Mouse (Mus musculus): ENCODE measurements around the gene Dcaf1. TPM values are rescaled to one million over a fixed set of nuclear protein-coding genes. Genes with fewer than 3 reads are reported as not detected.
A peak's percentile ranks its signal among the peaks of the same experiment; 100 is the strongest.

The Dcaf1 gene
- polyA plus RNA-seq, 1 experiment from 2014 or later: 22.6 TPM

- peak overlapping the region; percentile 87 for H3K4me3 ChIP-seq
- WGBS: 56% methylated on average over 8 of the region's 8 CpGs
- no peak for ATAC-seq (ENCODE audit: insufficient number of reproducible peaks, low FRiP score)
- peak overlapping the region; percentile 92 for H3K9ac ChIP-seq
- peak overlapping the region; percentile 70 for H3K4me2 ChIP-seq
- no peaks in the 10 kb centered on the region for H3K9me3 ChIP-seq (replicated peaks)
- no peaks in the 10 kb centered on the region for H3K27me3 ChIP-seq (replicated peaks)
- peaks cover 29% of the 10 kb centered on the region for H3K4me1 ChIP-seq (replicated peaks)
- peaks cover 23% of the 10 kb centered on the region for H3K36me3 ChIP-seq
- H3K27ac ChIP-seq (ENCODE audit: poor library complexity, severe bottlenecking): no peak overlapping the region
Measured at GRCm38 (mm10) chr9:106890496-106891240, 69.0 kb downstream of the Dcaf1 start.

DNA sequence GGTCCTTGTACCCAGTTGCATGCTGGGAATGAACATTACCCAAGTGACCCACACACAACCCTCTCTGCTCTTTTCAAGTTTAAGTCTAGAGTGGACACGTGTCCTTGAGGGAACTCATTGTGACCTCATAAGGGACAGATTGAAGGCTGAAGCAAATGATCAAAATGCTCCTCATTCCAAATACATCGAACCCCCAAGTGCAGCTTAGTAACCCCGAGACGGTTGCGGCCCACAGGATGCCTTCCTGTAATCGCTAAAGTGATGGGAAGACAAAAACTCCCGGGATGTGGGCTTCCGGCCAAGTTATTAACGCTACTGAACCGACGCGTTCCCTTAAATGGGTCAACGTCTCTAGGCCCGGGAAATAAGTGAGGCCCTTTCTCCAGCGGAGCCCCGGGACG lies 69.7 kb downstream of the Dcaf1 start:
- ATAC-seq (ENCODE audit: insufficient number of reproducible peaks, low FRiP score): no peak
- WGBS: under 1% methylated on average over 17 of the region's 17 CpGs

DNA sequence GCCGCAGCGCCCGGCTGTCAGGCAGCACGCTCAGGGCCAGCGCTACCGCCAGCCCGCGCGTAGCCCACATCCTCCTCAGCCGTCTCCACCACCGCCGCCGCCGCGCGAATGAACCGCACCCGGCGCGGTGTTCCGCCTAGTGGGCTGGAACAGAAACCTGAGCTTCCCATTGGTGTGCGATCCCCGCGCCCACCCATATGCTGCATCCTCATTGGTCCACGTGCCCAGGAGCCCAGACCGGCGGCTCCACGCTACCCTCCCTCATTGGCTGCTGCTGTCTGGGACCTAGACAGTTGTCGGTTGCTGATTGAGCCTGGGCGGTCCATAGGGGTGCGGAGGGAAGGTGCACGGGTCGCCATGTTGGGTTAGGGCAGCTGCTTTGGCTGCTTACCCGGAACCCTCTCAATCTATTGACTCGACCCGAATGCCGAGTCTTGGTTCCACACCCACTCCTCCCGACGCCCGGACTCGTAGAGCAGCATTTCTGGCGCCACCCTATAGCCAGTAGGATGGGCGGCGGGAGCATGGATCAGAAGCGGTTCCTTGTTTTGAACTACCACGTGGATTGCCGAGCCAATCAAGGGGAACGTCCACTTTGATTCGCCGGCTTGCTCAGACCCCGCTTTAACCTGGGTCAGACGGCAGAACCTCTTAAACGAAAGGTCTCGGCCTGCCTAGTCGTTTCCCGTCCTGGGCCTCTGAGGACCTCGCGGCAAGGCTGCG lies 70.3 kb downstream of the Dcaf1 start, which contains the start of gene Manf:
Gene Manf, minus strand, starts transcription at position 151 of the 723 bp plus-strand sequence.
- peaks cover 25% of the 10 kb centered on the region for H3K4me1 ChIP-seq (replicated peaks)
- H3K4me3 ChIP-seq: peak within 1 kb of the TSS; percentile 87
- no peaks in the 10 kb centered on the region for H3K9me3 ChIP-seq (replicated peaks)
- peak within 1 kb of the TSS; percentile 70 for H3K4me2 ChIP-seq
- ATAC-seq (ENCODE audit: insufficient number of reproducible peaks, low FRiP score): peak; percentile 98
- under 1% methylated on average over 59 of the region's 59 CpGs for WGBS
- H3K36me3 ChIP-seq: peaks cover 23% of the 10 kb centered on the region
- H3K27me3 ChIP-seq (replicated peaks): no peaks in the 10 kb centered on the region
- peak within 1 kb of the TSS; percentile 88 for H3K27ac ChIP-seq (ENCODE audit: poor library complexity, severe bottlenecking)
- H3K9ac ChIP-seq: peak within 1 kb of the TSS; percentile 92

More for the DNA sequence above, 69.7 kb downstream of the Dcaf1 start:
- Histone ChIP-seq H3K4me2 (peak overlapping the region; percentile 70), H3K9ac (peak overlapping the region; percentile 92), H3K4me3 (peak overlapping the region; percentile 87), H3K9me3 (replicated peaks) (no peaks in the 10 kb centered on the region), H3K27me3 (replicated peaks) (no peaks in the 10 kb centered on the region), H3K4me1 (replicated peaks) (peaks cover 25% of the 10 kb centered on the region), H3K36me3 (peaks cover 23% of the 10 kb centered on the region), H3K27ac (ENCODE audit: poor library complexity, severe bottlenecking) (peak overlapping the region; percentile 75)

GRCm38 (mm10) chr9:106892552-106892875 lies 70.8 kb downstream of the Dcaf1 start:
- Histone ChIP-seq H3K4me3 (peak overlapping the region; percentile 87), H3K9me3 (replicated peaks) (no peaks in the 10 kb centered on the region), H3K36me3 (peaks cover 23% of the 10 kb centered on the region), H3K9ac (peak overlapping the region; percentile 78), H3K4me2 (peak overlapping the region; percentile 70), H3K27ac (ENCODE audit: poor library complexity, severe bottlenecking) (peak overlapping the region; percentile 88), H3K27me3 (replicated peaks) (no peaks in the 10 kb centered on the region), H3K4me1 (replicated peaks) (peaks cover 22% of the 10 kb centered on the region)
- WGBS: under 1% methylated on average over 9 of the region's 9 CpGs
- ATAC-seq (ENCODE audit: insufficient number of reproducible peaks, low FRiP score): no peak

DNA sequence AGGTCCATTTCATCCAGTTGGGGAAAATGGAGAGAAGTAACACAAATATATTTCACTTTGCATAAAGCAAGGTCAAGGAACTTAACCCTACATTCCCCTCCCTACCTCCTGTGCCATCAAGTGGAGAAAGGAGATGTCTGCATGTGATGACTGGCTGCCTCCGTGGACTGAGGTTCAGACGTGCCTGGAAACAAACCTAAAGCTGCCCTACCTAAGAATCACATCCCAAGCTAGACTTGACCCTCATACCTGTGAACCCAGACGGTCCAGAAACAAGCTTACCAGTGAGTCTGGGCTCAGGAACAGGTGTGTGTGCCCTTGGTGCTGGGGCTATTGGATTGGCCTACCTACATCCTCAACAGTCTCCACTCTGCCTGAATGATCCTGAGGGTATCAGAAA lies 71.7 kb downstream of the Dcaf1 start:
- H3K4me2 ChIP-seq: no peak overlapping the region

DNA sequence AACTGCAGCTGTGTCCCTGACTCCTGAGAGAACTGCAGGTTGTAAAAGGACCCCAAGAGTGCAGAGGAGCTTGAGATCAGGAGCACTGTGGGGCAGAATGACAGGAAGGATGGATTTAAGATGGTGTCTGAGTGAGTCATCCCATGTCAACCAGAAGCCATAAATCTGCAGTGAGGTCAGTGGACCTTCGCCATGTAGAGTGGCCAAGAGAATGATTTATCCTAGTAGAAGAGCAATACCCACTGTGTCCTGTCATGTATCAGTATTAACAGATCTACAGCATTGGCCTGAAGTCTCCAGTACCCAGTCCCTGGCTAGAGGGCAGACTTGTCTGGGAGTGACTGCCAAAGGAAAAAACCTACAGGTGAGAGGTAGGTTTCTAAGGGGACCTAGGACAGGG lies 77.2 kb downstream of the Dcaf1 start:
- no peak for ATAC-seq (ENCODE audit: insufficient number of reproducible peaks, low FRiP score)
- Histone ChIP-seq H3K4me3 (no peak overlapping the region), H3K4me1 (replicated peaks) (no peaks in the 10 kb centered on the region), H3K9ac (no peak overlapping the region), H3K9me3 (replicated peaks) (no peaks in the 10 kb centered on the region), H3K27ac (ENCODE audit: poor library complexity, severe bottlenecking) (no peak overlapping the region), H3K36me3 (no peaks in the 10 kb centered on the region), H3K27me3 (replicated peaks) (no peaks in the 10 kb centered on the region), H3K4me2 (no peak overlapping the region)
- WGBS: 74% methylated on average over 1 of the region's 1 CpGs

More for the DNA sequence above, 71.7 kb downstream of the Dcaf1 start:
- Histone ChIP-seq H3K36me3 (peaks cover 20% of the 10 kb centered on the region), H3K9me3 (replicated peaks) (no peaks in the 10 kb centered on the region), H3K27me3 (replicated peaks) (no peaks in the 10 kb centered on the region), H3K27ac (ENCODE audit: poor library complexity, severe bottlenecking) (no peak overlapping the region), H3K4me1 (replicated peaks) (peaks cover 20% of the 10 kb centered on the region), H3K9ac (no peak overlapping the region), H3K4me3 (no peak overlapping the region)
- ATAC-seq (ENCODE audit: insufficient number of reproducible peaks, low FRiP score): no peak
- 66% methylated on average over 3 of the region's 3 CpGs for WGBS

GRCm38 (mm10) chr9:106901596-106901995 lies 79.9 kb downstream of the Dcaf1 start:
- H3K27ac ChIP-seq (ENCODE audit: poor library complexity, severe bottlenecking): no peak overlapping the region
- no peaks in the 10 kb centered on the region for H3K36me3 ChIP-seq
- no peaks in the 10 kb centered on the region for H3K9me3 ChIP-seq (replicated peaks)
- WGBS: 72% methylated on average over 7 of the region's 7 CpGs
- ATAC-seq (ENCODE audit: insufficient number of reproducible peaks, low FRiP score): no peak
- no peak overlapping the region for H3K4me3 ChIP-seq
- H3K27me3 ChIP-seq (replicated peaks): no peaks in the 10 kb centered on the region
- H3K9ac ChIP-seq: no peak overlapping the region
- no peak overlapping the region for H3K4me2 ChIP-seq
- no peaks in the 10 kb centered on the region for H3K4me1 ChIP-seq (replicated peaks)

- Histone ChIP-seq H3K4me3 (no peak overlapping the region), H3K27ac (ENCODE audit: poor library complexity, severe bottlenecking) (no peak overlapping the region), H3K27me3 (replicated peaks) (no peaks in the 10 kb centered on the region), H3K4me1 (replicated peaks) (no peaks in the 10 kb centered on the region), H3K9me3 (replicated peaks) (no peaks in the 10 kb centered on the region), H3K9ac (no peak overlapping the region), H3K4me2 (no peak overlapping the region), H3K36me3 (no peaks in the 10 kb centered on the region)
- ATAC-seq (ENCODE audit: insufficient number of reproducible peaks, low FRiP score): no peak
- WGBS: 68% methylated on average over 4 of the region's 4 CpGs
Measured at GRCm38 (mm10) chr9:106903099-106903790, 81.6 kb downstream of the Dcaf1 start.

- Histone ChIP-seq H3K9ac (no peak overlapping the region), H3K27ac (ENCODE audit: poor library complexity, severe bottlenecking) (no peak overlapping the region), H3K4me1 (replicated peaks) (no peaks in the 10 kb centered on the region), H3K27me3 (replicated peaks) (no peaks in the 10 kb centered on the region), H3K9me3 (replicated peaks) (no peaks in the 10 kb centered on the region), H3K4me3 (no peak overlapping the region), H3K36me3 (no peaks in the 10 kb centered on the region), H3K4me2 (no peak overlapping the region)
- ATAC-seq (ENCODE audit: insufficient number of reproducible peaks, low FRiP score): no peak
- WGBS: 7% methylated on average over 1 of the region's 1 CpGs
Measured at GRCm38 (mm10) chr9:106903791-106904134, 82.1 kb downstream of the Dcaf1 start.

DNA sequence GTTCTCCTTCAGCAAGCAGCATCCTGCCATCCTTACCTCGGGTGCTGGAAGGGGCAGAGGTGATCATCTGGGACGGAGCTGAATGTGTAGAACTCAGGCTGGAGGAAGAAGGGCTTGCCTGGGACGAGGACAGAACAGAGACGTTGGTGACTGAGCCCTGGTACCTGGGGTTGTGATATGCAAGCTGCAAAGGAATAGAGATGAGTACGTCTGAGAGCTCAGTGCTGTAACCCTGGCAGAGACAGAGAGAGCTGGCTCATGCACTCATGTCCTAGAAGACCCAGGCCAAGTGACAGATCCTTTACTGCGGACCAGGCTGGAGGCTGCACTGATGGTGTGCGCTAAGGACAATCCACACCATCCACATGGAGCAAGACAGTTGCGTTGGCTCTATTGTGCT lies 84.9 kb downstream of the Dcaf1 start:
- no peak overlapping the region for H3K9ac ChIP-seq
- no peak overlapping the region for H3K27ac ChIP-seq (ENCODE audit: poor library complexity, severe bottlenecking)
- no peak overlapping the region for H3K4me3 ChIP-seq
- H3K9me3 ChIP-seq (replicated peaks): no peaks in the 10 kb centered on the region
- no peaks in the 10 kb centered on the region for H3K36me3 ChIP-seq
- H3K4me2 ChIP-seq: no peak overlapping the region
- H3K27me3 ChIP-seq (replicated peaks): no peaks in the 10 kb centered on the region
- WGBS: 84% methylated on average over 8 of the region's 8 CpGs
- H3K4me1 ChIP-seq (replicated peaks): no peaks in the 10 kb centered on the region
- no peak for ATAC-seq (ENCODE audit: insufficient number of reproducible peaks, low FRiP score)

DNA sequence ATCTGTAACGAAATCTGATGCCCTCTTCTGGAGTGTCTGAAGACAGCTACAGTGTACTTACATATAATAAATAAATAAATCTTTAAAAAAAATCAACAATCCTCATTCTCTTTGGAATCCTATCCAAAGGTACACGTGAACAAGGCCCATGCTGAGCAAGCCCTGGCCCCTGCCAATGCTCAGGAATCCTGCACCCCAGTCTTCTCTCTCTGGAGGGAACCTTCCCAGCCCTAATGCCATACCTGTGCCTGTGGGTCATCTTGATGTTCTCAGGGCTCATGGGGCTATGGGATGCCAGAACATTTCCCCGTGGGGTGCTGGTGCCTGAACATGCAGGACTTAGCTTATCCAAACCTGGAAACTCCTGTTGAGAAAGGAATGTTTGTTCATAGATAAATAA lies 86.5 kb downstream of the Dcaf1 start:
- Histone ChIP-seq H3K9me3 (replicated peaks) (no peaks in the 10 kb centered on the region), H3K4me2 (no peak overlapping the region), H3K36me3 (no peaks in the 10 kb centered on the region), H3K9ac (no peak overlapping the region), H3K27me3 (replicated peaks) (no peaks in the 10 kb centered on the region), H3K4me3 (no peak overlapping the region), H3K4me1 (replicated peaks) (no peaks in the 10 kb centered on the region), H3K27ac (ENCODE audit: poor library complexity, severe bottlenecking) (no peak overlapping the region)
- WGBS: 70% methylated on average over 3 of the region's 3 CpGs
- ATAC-seq (ENCODE audit: insufficient number of reproducible peaks, low FRiP score): no peak

All from heart, embryonic 12.5 days (tissue).